Mouse (Mus musculus) midbrain, embryonic 10.5 days (tissue): Measurements from ENCODE around the gene Prmt3. TPM values are rescaled to one million over a fixed set of nuclear protein-coding genes. Genes with fewer than 3 reads are reported as not detected.

ENCODE experiments used
- DNase-seq: peaks from one replicate; pipeline ENCODE4 v3.0.0-alpha.2; 2017; ENCODE audit warnings: low spot score
- H3K27ac ChIP-seq: fragments of 300-500 bp; sonication (generic); replicated peaks from 2 replicates; pipeline ENCODE4 v1.5.1; 2016; ENCODE audit warnings: mild to moderate bottlenecking
- H3K27me3 ChIP-seq: fragments of 300-500 bp; sonication (generic); 2 replicates; pipeline ENCODE4 v1.6.1; 2016; ENCODE audit warnings: low read depth, mild to moderate bottlenecking; ENCODE audit not compliant: poor library complexity, severe bottlenecking
- H3K36me3 ChIP-seq: fragments of 300-500 bp; sonication (generic); 2 replicates; pipeline ENCODE4 v1.6.1; 2016; ENCODE audit warnings: mild to moderate bottlenecking, moderate library complexity
- H3K4me1 ChIP-seq: fragments of 300-500 bp; sonication (generic); 2 replicates; pipeline ENCODE4 v1.6.1; 2016
- H3K4me3 ChIP-seq: fragments of 300-500 bp; sonication (generic); 2 replicates; pipeline ENCODE4 v1.5.1; 2016; ENCODE audit warnings: mild to moderate bottlenecking, moderate library complexity
- H3K9me3 ChIP-seq: fragments of 300-500 bp; sonication (generic); replicated peaks from 2 replicates; pipeline ENCODE4 v1.6.1; 2016; ENCODE audit warnings: mild to moderate bottlenecking
- WGBS: fragments of 180-500 bp; shearing (Covaris S2); methylation state at CpG from one replicate; pipeline ENCODE4 v1.1.7; 2016; 5-methylcytosine and 5-hydroxymethylcytosine counted together
- polyA plus RNA-seq: library from polyadenylated mRNA; unstranded; fragments of >200 nt; fragmentation: Nextera tagmentation; extraction: Ambion mirVana; gene quantifications from 2 replicates; pipeline ENCODE4 v1.2.1, GENCODE M21; 2016

The Prmt3 gene
- polyA plus RNA-seq, 1 experiment from 2014 or later = 81.2 TPM

DNA sequence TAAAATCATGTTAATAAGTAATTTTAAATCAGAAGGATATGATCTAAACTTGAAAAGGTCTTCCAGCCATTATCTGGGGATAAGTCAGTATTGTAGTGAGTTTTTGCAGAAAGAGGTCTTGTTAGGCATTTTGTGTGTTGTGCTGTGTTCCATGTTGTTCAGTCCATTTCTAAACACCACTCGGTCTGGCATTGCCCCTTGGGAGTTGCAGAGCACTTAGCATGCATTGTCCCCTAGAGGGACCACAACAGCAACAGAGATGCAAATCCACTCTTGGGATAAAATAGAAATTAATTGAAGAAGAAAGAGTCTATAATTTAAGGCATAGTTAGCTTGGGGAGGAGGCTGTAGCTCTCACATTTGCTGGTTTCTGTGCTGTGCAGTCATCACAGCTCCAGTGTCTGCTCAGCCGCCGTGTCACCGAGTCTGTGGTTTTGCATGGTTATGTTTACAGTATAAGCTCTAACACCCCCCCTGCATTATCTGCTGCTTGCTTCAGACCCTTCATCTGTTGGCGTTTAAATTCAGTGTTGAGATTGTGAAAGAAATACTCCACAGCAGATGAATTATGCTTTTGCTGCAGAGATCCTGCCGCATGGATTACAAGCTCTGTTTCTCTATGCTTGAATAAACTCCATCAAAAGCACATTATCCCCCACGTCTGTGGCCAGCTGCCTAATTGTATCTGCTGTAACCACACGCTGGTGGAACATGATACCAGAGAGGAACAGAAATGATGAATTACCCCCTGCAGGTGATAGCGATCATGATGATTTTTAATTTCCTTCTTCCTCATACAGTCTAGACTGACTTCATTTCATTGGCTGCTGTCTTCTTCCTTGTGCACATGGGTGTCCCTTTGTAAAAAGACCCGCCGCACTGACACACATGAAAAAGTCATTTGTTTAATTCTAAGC lies 64.5 kb downstream of the Prmt3 start:
- H3K27me3 ChIP-seq = no peaks in the 10 kb centered on the region
- DNase-seq = no peak
- H3K36me3 ChIP-seq = peaks cover 21% of the 10 kb centered on the region
- H3K9me3 ChIP-seq = no peaks in the 10 kb centered on the region
- WGBS = 69% methylated on average over 11 of the region's 11 CpGs
- H3K4me1 ChIP-seq = peaks cover 16% of the 10 kb centered on the region
- no peak overlapping the region for H3K4me3 ChIP-seq
- H3K27ac ChIP-seq = peak overlapping the region; percentile 46

DNA sequence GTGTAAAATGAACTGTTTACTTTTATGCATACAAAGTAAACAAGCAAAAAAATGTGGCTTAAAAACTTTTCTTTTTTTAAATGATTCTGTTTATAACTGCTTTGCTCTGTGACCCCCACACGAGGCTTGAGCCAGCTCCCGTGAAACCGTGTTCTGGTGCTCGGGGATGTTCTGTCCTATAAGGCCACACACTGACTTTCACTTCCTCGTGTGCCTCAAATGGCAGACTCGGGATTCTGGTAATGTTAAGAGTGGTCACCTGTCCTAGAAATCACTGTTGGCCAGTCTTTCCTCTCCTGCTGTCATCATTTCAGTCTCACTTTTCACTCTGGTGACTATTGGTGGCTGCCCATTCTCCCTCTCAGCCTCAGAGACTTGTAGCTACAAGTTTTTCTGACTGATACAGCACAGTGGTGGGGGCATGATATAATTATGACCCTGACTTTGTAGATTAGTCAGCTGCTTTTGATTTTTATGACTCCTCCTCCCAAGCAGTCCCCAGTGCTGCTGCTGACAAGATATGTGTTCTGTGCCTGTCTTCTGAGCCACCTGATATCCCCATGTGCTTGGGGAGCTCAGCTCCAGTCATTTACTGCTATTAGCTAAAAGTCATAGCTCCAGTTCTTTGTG lies 65.3 kb downstream of the Prmt3 start:
- Histone ChIP-seq H3K4me1 (peaks cover 16% of the 10 kb centered on the region), H3K27ac (no peak overlapping the region), H3K4me3 (no peak overlapping the region), H3K27me3 (no peaks in the 10 kb centered on the region), H3K9me3 (no peaks in the 10 kb centered on the region), H3K36me3 (peaks cover 16% of the 10 kb centered on the region)
- 85% methylated on average over 6 of the region's 6 CpGs for WGBS
- DNase-seq = no peak

DNA sequence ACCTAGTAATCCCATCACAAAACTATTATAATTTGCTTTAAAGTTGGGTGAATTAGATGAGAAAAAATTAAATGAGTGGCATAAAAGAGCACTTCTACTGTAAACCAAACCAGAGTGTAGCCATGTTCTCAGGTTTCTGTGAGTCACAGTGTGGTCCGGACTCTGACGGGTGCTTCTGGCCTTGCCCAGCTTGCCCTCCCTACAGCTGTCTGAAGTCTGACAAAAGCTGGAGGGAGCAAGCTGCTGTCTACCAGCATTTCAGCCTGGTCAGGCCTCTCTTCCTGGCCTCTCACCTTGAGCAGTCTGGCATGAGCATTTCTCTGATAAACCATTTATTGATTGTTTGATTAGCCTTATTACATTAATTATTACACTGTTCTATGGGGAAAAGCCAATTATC lies 69.8 kb downstream of the Prmt3 start:
- no peak for DNase-seq
- WGBS = 86% methylated on average over 2 of the region's 2 CpGs

DNA sequence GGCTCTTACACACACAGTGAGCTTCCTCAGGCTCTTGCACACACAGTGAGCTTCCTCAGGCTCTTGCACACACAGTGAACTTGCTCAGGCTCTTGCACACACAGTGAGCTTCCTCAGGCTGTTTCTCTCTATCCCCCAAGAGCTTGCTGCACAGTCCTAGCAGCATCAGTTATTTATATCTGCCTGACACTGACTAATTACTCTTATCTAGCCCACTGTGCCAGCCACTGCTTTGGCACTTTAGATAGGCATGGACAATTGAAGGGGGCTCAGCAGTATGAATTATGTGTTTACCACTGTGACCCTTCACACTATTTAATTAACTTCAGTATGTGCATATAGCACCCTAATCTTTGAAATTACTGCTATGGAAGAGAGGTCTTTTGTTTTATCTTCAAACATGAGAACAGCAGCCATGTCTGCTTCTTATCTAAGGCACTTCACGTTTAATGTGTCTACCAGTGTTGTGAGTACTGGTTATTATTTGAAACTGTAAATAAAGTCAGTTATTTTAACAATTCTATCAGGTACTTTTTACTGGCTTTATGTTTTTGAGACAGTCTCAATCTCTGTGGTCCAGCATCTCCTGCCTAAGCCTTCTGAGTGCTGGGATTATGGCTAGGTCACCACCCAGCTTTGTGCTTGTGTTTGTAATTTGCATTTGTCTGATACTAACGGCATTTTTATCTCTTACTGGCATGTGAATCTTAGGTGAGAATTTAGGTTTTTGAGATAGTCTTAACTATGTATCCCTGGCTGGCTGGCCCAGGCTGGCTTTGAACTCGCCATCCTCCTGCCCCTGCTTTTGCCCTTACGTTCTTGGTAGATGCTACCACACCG lies 75.4 kb downstream of the Prmt3 start:
- 95% methylated on average over 5 of the region's 5 CpGs for WGBS
- no peaks in the 10 kb centered on the region for H3K27me3 ChIP-seq
- H3K9me3 ChIP-seq = no peaks in the 10 kb centered on the region
- no peak overlapping the region for H3K27ac ChIP-seq
- H3K36me3 ChIP-seq = peaks cover 64% of the 10 kb centered on the region
- H3K4me3 ChIP-seq = no peak overlapping the region
- H3K4me1 ChIP-seq = no peaks in the 10 kb centered on the region
- DNase-seq = no peak

More for the DNA sequence above, 69.8 kb downstream of the Prmt3 start:
- Histone ChIP-seq H3K27me3 (no peaks in the 10 kb centered on the region), H3K36me3 (peaks cover 30% of the 10 kb centered on the region), H3K9me3 (no peaks in the 10 kb centered on the region), H3K4me3 (no peak overlapping the region), H3K27ac (no peak overlapping the region), H3K4me1 (peaks cover 7% of the 10 kb centered on the region)

DNA sequence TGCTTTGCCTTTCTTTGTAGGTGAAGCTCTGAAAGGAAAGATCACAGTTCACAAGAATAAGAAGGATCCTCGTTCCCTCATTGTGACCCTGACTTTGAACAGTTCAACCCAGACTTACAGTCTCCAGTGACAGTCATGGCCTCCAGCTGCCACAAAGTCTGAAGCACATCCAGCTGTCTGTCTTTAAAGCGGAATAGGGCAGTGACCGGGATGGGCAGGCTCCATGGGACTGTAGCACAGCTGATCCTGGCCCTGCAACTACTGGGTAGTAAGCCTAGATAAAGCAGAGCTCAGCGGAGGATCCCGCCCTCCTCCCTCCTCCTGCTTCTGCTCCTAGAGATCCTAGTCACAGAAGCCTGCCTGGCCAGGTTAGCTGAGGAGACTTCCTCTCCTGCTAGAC lies 79.2 kb downstream of the Prmt3 start:
- Histone ChIP-seq H3K4me1 (no peaks in the 10 kb centered on the region), H3K27me3 (no peaks in the 10 kb centered on the region), H3K36me3 (peaks cover 55% of the 10 kb centered on the region), H3K9me3 (no peaks in the 10 kb centered on the region), H3K4me3 (no peak overlapping the region), H3K27ac (no peak overlapping the region)
- no peak for DNase-seq
- 88% methylated on average over 5 of the region's 5 CpGs for WGBS

DNA sequence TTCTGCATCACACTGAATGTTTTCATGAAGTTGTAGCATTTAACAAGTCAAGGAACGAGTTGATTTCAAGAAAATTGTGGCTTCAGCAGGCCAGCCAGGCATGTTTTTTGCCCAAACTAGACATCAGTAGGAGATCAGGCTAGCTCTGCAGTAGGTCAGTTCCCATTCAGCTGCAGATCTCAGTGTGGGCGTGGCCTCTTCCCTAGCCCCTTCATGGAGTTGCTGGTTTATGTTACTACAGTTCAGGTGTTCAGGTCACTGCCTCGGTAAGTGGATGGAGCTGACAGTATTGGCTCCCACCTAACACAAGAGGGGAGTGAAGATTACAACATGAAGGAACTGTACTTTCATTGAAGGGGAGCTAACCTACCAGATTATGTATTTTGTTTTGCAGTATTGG lies 80.1 kb downstream of the Prmt3 start:
- Histone ChIP-seq H3K36me3 (peaks cover 52% of the 10 kb centered on the region), H3K4me3 (no peak overlapping the region), H3K9me3 (no peaks in the 10 kb centered on the region), H3K27ac (no peak overlapping the region), H3K4me1 (no peaks in the 10 kb centered on the region), H3K27me3 (no peaks in the 10 kb centered on the region)
- WGBS = 82% methylated on average over 3 of the region's 3 CpGs
- DNase-seq = no peak

DNA sequence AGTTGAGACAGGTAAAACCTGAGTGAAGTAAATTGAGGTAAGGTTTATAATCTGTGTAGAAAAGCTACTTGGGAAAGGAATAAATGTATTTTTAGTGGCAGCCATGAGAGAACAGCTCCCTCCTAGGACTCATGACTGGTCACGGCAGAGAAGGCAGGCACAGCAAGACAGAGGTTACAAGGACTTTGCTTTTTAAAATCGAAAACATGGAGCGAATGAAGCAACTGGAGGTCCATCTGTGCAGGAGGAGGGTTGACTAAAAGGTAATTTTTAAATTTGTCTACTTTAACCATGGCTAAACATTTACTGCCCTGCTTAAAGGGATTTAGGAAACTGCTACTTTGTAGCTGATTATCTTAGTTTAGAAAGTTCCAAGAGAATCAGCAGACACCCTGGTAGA lies 81.7 kb downstream of the Prmt3 start:
- 95% methylated on average over 3 of the region's 3 CpGs for WGBS
- Histone ChIP-seq H3K9me3 (no peaks in the 10 kb centered on the region), H3K4me1 (peaks cover 7% of the 10 kb centered on the region; the same call in 1 of the 2 replicates), H3K4me3 (no peak overlapping the region), H3K27me3 (no peaks in the 10 kb centered on the region), H3K27ac (no peak overlapping the region), H3K36me3 (peaks cover 46% of the 10 kb centered on the region)
- no peak for DNase-seq

DNA sequence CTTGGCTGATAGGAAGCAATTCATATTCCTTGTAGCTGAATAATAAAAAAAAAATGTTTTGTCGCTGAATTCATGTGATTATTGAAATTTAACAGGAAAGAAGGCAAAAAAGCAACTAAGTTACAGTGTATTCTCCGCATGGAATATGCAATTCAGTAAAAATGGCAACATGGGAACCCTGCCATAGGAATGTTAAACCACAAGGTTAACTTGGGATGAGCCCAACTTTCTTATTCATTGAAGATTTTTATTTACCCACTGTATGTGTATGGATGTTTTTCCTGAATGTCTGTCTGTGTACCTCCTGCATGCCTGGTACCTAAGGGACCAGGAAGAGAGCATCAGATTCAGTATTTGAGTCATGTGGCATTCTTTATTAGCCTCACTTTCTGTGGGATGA lies 83.0 kb downstream of the Prmt3 start:
- no peak overlapping the region for H3K4me3 ChIP-seq
- no peak for DNase-seq
- H3K36me3 ChIP-seq = peaks cover 41% of the 10 kb centered on the region
- H3K4me1 ChIP-seq = peaks cover 7% of the 10 kb centered on the region; the same call in 1 of the 2 replicates
- WGBS = 95% methylated on average over 2 of the region's 2 CpGs
- no peak overlapping the region for H3K27ac ChIP-seq
- no peaks in the 10 kb centered on the region for H3K27me3 ChIP-seq
- H3K9me3 ChIP-seq = no peaks in the 10 kb centered on the region

DNA sequence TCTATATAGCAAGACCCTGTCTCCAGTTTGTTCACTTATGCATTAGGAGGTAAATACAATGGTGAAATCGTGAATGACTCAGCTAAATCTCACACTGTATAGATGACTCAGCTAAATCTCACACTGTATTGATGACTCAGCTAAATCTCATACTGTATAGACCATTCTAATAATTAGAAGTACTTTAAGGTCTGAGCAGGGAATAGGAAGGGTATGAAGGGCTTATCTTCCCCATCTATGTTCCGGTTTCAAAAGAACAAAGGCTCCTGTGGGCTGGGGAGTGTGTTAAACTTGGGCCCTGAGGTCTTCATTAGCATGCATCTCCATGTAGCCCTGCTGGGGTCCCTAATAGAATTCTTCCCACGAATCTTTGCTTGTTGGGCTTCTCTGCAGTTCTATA lies 85.6 kb downstream of the Prmt3 start:
- Histone ChIP-seq H3K9me3 (no peaks in the 10 kb centered on the region), H3K27ac (no peak overlapping the region), H3K27me3 (no peaks in the 10 kb centered on the region), H3K36me3 (peaks cover 17% of the 10 kb centered on the region), H3K4me3 (no peak overlapping the region), H3K4me1 (peaks cover 7% of the 10 kb centered on the region; the same call in 1 of the 2 replicates)
- DNase-seq = no peak
- WGBS = 63% methylated on average over 3 of the region's 3 CpGs

DNA sequence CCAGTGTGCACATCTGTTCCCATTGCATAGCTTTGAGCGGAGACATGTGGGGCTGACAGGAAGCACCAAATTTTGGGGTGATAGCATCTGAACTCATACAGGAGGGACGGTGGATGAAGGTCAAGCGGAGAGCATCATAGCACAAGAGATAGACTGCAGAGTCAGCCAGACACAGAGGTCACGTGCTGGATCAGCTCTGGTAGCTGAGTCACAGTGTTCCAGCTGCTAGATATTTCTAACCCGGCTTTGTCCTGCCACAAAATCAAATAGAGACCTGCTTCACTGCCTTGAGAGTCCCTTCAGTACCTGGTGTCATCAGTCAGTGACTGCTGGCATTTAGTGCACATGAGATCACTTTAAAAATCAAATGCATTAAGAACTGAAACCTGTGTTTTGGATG lies 91.5 kb downstream of the Prmt3 start:
- Histone ChIP-seq H3K4me1 (no peaks in the 10 kb centered on the region), H3K27me3 (no peaks in the 10 kb centered on the region), H3K27ac (no peak overlapping the region), H3K4me3 (no peak overlapping the region), H3K36me3 (no peaks in the 10 kb centered on the region), H3K9me3 (no peaks in the 10 kb centered on the region)
- 90% methylated on average over 5 of the region's 5 CpGs for WGBS
- DNase-seq = no peak

DNA sequence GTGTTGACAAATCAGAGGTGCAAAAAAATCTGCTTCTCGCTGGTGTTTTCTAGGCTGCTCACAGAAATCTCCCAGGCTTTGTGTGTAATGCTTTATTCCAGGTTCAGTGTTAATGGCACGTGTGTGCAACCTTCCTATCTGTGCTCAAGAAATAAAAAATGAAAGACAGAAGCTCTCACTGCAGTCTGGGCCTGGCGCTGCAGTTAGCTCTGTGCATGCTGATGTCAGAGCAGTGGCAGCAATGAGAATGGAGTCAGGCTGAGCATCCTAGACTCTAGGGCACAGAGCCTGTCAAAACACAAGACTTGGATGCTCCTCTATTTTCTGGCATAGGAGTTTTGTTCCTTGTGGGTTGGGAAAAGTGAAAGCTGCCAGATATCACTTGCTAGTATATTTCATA lies 92.1 kb downstream of the Prmt3 start:
- Histone ChIP-seq H3K4me3 (no peak overlapping the region), H3K36me3 (no peaks in the 10 kb centered on the region), H3K27me3 (no peaks in the 10 kb centered on the region), H3K4me1 (no peaks in the 10 kb centered on the region), H3K9me3 (no peaks in the 10 kb centered on the region), H3K27ac (no peak overlapping the region)
- whole genome bisulfite sequencing = 78% methylated on average over 3 of the region's 3 CpGs
- DNase-seq = no peak

DNA sequence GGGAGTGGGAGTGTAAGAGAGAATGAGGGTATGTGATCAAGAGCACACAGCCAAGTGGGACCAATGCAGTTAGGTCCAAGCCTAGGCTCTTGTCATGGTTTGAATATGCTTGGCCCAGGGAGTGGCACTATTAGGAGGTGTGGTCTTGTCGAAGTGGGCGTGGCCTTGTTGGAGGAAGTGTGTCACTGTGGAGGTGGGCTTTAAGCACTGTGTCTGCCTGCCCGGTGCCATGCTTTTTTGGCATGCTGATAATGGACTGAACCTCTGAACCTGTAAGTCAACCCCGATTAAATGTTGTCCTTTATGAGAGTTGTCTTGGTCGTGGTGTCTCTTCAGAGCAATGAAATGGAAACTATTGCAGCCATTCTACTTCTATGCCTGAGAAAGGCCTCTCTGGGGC lies 99.2 kb downstream of the Prmt3 start:
- DNase-seq = no peak
- Histone ChIP-seq H3K27ac (no peak overlapping the region), H3K36me3 (no peaks in the 10 kb centered on the region), H3K4me1 (peaks cover 13% of the 10 kb centered on the region), H3K4me3 (no peak overlapping the region), H3K9me3 (no peaks in the 10 kb centered on the region), H3K27me3 (peaks cover 25% of the 10 kb centered on the region)
- WGBS = 81% methylated on average over 5 of the region's 5 CpGs
